Mouse (Mus musculus) cerebellum, adult 11-12 months (tissue): ENCODE measurements around the gene Ubqln1.

Experiments used
- DNase-seq: peaks from one replicate; pipeline ENCODE4 v3.0.0; 2022

Ubqln1 gene

DNA sequence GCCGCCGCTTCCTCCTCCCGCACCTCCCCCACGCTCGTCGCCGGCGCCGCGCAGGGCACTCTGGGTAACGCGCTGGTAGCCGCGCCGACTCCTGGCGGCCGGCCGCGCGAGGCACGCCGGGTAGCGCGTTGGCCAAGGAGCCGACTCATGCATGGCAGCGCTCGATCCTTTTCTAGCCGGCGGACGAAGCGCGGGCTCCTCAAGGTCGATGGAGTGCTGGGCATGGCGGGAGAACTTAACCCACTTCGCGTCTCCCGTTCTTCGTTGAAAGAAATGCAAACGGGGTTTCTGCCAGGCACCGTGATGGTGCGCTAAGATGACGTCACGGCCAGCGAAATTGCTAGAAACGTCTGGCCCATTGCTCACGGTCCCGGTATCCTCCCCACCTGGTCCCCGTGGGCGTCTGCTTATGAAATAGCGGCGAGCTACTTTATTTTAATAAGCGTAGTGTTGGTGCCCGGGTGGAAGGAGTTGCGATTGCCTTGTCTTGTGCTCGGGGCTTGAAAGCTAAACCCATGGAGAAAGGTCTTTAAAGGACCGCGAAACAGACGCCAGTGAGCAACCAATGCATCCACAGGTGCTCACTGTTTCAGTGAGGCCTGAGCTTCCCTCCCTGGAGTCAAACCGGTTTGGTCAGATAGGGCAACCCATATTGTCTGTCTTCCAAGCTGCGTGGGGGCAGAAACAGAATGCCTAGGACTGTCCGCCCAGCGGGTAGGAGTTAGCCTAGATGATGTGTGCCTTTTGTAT, at the start of gene Ubqln1:
Gene Ubqln1 (minus strand): TSS at position 62 of the 750 bp plus-strand sequence.
- DNase-seq = peak; percentile 90

DNA sequence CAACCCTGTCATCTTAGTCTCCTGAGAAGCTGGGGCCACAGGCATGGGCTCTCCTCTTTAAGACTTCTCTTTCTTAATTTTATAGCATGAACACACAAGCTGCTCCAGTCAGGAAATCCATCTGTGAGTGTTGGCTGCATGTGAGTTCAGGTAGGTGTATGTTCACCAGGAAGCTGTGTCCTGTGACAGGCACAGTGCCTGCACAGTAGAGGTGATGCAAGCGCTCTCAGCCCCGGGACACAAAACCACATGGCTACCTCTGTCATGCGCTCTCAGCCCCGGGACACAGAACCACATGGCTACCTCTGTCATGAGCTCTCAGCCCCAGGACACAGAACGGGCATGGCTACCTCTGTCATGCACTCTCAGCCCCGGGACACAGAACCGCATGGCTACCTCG, 48.1 kb upstream of the Ubqln1 start:
- DNase-seq = no peak

DNA sequence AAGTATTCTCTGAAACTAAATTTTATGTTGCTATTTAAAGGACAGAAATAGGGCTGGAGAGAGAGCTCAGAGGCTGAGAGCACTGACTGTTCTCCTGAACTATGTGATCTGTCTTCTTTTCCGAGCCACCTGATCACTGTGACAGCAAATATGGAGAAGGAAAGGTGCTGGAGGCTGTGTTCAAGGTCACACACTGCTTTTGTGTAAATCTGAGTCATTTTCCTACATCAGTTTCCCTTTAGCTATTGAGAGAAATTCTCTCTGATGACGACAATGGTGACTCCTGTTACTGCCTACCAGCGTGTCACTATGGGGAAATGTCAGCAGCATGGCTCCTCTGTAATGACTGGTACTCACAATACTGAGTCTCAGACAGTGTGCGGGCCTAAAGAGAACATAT, 46.2 kb upstream of the Ubqln1 start:
- DNase-seq = no peak

DNA sequence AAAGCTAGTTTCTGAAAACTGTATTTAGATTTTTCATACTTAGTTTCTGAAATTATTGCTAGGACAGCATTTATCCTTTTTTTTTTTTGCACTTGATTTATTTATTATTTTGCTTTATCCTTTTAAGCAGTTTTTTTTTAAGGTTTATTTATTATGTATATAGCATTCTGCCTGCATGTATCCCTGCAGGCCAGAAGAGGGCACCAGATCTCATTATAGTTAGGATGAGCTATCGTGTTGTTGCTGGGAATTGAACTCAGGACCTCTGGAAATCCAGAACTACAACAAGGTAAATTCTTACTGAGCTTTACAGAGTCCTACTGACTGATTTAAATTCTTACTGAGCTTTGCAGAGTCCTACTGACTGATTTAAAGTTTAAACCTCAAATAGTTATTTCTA, 37.8 kb upstream of the Ubqln1 start:
- no peak for DNase-seq

DNA sequence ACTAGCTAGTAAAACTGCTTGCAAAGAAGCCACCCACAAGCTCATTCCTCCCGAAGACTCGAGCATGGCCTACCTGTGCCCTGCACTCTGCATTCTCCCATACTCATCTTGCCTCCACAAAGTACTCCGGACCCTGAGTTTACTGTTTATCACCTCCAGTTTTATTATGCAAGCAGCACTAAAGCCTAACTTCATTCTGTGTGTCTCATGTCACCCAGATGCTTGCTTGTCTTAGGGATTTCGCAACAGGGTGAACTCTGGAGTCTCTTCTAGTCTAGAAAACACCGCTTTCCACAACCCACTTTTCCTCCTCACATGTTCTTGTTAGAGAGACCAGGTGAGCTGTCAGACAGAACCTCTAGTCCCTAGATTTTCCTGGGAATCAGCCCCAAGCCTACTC, 33.5 kb upstream of the Ubqln1 start:
- no peak for DNase-seq

DNA sequence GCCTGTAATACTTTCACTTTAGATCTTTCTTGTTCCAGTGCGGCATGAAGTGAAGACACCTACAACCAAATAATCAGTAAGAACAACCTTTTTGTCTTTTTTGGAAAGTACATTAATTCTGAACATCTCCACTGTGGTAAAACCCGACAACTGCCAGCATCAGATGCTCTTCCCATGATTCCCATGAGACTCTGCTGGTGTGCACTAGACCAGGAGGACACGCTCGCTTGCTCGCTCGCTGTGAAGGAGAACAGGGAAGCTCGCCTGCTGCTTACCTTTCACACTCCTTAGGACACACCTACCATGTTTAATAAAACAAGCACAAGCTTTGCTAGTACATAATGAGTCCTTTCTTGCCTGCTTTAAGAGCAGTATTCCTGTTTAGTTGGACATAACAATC, 21.1 kb upstream of the Ubqln1 start:
- no peak for DNase-seq

DNA sequence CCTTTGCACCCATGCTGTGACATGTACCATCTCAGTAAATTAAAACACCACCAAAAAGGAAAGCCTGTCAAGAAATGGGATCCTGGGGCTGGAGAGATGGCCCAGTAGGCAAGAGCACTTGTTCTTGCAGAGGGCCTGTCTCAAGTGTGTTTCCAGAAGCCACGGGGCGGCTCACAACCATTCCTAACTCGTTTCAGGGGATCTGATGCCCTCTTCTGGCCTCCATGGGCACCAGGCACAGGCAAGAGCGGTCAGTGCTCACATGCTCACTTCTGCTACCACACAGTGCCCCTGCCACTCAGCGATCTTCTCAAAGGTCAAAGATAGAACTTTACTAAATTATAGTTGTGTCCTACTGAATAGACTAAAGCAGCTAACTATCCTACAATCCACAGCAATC, 17.2 kb upstream of the Ubqln1 start:
- peak; percentile 49 for DNase-seq

DNA sequence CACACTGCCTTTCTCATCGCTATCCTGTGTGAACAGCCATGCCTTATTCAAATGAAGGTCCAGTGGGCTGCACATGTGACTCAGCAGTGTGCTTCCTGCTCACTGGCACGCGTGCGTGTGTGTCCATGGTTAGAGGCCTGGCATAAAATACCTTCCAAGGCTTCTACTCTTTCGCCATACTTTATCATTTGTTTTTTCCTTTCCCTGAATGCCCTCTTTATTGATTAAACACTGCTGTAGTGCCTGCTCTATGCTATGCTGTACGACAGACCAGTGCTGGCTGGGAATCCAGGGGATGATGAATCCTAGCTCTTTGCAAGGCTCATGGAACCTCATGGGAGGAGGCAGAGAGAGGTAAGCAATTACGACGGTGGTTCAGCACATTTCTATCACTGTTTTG, 16.6 kb upstream of the Ubqln1 start:
- DNase-seq = no peak

DNA sequence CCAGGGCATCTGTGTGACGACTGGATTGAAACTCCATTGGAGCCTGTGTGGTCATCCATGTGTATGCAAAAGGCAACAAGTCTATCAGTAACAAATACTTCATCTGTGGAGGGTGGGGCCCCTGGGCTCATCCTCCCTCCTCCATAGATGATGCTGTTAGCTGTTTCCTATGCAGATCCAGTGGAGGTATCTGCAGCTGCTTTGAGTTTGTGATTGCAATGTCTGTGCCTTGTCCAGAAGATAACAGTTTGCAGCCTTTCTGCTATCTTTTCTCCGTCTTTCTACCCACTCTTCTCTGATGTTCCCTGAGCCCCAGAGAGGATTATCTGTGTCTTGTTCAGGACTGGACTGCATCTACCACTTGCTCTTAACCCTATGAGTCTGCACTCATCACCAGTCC, 13.2 kb upstream of the Ubqln1 start:
- no peak for DNase-seq

DNA sequence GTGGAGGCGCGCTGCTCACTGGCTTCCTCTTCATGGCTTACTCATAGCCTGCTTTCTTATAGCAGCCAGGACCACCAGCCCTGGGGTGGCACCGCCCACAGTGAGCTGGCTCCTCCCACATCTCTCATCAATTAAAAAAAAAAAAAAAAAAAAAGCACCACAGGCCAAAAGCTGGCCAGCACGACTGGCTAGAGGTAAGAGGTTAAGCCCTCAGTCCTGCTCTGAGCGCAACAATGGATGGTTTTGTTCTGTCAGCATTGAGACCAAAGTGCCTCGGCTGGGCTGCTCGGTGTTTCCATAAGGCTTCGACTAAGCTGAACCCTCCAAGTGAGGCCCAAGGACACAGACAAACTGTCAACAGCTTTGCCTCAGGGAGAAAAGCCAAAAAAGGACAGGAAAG, 10.2 kb upstream of the Ubqln1 start:
- DNase-seq = no peak

DNA sequence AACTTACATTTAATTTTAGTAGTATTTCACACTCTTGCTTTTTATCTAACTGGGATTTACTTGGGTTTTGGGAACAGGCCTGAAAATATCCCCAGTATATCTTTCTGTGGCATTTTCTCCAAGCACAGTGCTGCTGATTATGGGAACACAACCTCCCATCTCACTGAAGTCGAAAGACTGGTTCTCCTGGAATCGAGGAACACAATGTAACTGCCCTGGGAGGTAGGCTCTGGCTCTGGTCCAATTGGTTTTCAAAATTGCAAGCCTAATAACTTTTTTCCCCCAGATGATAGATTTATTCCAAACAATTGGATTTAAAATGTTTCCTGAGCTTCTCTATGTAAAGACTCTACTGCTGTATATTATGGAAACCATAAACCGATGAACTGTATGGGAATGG, 4.8 kb upstream of the Ubqln1 start:
- no peak for DNase-seq

DNA sequence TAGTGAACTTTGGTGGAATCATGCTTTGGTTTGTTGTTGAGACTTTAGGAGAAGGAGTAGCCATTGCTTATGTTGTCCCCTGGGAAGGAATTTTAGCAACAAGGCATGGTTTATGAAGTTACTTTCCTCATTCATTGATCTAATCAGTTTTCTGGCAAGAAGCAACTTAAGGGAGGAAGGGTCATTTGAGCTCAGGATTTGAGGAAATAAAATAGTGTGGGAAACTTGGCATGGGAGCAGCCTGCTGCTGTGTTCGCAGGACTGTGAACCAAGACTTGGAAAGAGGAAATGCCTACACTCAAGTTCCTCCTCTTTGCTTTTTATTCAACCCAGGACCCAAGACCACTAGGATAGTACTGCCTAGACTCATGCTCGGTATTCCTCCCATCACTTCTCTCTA, 2.1 kb upstream of the Ubqln1 start:
- DNase-seq = no peak

DNA sequence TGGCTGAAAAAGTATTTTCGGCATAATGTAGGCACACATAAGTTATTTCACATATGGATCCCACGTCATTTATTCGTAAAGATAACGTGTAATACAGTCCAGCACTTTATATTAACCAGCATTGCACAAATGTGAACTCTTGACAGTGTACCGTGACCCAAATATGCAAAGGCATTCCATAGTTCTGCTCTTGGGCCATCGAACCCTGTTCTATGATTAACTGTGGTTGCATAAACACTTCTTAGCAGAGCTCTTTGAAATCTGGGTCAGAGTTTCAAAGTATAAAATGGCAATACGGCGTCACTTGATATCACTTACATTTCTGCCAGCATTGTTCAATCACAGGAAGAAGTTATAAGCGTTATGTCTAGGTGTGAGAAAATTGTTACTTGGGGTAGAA, 942 bp upstream of the Ubqln1 start:
- no peak for DNase-seq

DNA sequence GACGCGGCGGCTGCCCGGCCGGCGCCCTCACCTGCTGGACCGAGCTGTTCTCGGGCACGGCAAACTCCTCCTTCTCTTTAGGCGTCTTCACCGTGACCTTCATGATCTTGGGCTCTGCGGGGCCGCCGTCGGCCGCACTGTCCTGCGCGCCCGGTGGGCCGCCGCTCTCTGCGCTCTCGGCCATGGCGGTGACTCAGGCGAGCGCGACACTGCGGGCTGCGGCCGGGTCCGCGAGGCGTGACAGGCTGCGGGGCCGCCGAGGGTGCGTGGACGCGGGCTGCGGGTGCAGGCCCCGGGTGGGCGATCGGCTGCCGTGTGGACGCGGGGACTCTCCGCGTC, 231 bp downstream of the Ubqln1 start:
- no peak for DNase-seq

DNA sequence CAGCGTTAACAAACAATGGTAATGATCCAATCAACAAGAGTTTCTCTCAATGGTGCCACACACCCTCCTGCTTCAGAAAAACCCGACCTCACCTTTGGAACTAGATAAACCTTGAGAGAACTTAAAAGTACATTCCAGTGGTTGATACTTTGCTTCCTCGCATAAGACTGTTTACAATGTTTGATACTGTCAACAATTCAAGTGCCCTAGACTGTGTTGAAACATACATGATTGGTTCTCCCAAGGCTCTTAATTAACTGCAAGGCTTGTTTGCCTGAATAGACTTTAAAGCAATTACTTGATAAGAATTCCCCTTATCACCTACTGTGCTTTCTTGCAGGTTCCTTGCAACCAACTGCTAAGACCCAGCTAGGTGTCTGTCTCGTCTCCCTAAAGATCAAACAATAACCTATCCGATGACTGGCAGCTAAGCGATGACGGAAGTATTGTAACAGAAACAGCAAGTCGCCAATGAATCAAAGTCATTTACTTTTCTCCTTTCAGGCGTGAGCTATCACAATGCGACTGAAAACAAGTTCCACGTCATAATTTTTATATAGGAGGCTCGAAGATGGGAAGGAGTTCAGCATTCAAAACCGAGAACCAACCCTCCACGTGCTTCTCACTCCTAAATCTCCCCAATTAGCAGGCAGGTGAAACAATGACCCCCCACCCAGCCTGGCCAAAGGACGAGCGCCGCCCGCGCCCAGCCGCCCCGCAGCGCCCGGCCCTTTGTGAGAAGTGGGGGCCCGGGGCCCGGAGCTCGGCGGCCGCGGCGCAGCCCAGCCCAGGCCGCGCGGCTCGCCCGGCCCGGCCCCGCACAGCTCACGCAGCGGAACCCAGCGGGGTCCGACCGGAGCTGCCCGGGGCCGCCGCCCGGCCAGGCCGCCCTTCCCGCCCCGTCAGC, 854 bp downstream of the Ubqln1 start:
- peak; percentile 32 for DNase-seq

DNA sequence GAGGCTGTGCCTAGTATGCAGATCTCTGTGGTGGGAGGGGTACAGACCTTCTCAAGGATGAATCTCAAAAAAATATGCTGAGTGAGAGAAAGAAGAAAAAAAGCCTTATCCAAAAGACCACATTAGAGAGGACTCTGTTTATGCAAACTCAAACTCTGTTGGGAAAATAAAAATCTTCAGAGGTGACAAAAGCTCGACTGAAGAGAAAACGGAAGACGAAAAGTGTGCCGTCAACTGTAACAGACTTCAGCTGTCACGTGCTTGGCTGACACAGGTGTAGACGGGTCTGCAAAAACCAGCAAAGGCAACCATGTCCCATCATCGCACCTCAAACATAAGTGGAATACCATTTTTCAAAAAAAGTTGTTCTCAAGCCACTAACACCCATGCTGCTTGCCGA, 1.7 kb downstream of the Ubqln1 start:
- DNase-seq = no peak

DNA sequence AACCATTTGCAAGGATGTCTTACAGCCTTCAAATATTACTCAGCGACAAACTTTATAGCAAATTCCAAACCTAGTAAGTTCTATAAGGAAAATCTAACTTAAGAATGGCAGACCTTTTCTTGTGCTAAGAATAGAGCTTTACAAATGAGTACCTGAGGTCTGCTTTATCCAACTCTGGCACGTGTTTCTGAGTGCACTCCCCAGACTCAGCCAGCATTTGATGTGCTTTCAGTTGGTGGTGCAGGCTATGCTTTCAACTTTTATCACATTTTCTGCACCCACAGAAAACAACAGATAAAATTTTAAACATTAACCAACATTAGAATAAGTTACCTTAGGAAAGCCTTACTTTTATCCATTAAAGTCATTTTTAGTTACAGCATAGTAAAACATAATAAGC, 2.9 kb downstream of the Ubqln1 start:
- DNase-seq = no peak

DNA sequence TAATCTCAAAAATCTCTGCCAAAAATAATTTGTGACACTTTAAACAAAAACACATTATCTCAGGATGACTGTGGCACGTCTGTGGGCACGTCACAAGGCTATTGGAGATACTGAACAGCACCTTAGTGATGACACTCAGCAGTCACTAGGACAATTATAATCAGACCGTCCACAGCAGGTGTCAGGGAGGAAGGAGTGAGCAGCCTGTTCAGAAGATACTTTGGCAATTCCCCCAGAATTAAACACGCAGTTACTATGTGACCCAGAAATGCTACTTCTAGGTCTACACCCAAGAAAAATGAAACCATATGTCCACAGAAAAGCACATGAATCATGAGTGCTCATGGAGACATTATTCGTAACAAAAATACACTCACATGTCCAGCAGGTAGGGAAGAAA, 5.0 kb downstream of the Ubqln1 start:
- peak; percentile 73 for DNase-seq

DNA sequence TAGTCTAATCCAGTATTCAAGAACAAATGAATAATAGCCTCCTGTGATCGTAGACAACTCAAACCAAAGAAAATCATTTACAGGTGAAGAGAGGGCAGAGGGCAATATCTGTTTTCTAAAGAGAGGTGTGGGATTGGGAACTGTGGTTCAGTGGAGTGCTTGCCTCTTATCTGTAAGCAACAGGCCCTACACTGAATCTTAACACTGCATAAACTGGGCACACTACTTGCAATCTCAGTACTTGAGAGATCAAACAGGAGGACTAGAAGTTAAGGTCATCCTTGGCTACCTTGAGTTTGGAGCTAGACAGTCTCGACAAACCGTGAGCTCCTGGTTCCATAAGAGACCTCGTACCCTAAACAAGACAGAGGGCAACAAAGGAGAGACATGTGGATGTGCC, 9.4 kb downstream of the Ubqln1 start:
- DNase-seq = no peak

DNA sequence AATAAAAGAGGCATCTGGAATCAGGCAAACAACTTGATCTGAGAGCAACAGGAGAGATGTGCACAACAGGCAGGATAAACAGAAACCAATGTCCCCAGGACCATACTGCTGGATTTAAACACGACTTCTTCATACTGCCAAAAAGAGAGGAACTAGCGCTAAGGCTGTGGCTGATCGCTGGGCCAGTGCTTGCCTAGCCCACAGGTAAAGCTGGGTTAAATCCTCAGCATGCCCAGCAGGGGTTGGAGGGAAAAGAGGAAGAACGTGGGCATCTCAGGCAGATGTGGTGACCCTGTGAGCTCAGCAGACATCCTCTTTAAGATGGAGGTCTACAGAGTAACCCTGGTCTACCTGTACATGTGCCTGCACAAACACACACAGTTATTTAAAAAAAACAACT, 10.5 kb downstream of the Ubqln1 start:
- DNase-seq = no peak

DNA sequence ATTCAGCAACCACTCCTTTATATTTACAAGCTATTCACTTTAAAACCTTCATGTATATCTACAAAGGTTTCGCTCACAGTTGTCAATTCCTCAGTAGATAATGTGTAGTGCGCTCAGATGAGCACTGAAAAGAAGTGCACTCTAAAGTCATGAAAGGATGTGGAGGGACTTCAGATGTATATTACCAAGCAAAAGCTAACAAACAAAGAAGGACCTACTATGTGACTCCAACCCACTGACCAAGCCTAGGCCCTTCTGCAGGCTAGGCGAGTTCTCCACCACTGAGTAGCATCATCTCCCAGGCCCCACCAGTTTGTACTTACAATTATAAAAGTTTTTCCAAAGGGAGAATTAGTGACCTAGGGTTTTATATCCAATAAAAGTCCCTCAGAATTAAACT, 11.3 kb downstream of the Ubqln1 start:
- no peak for DNase-seq

DNA sequence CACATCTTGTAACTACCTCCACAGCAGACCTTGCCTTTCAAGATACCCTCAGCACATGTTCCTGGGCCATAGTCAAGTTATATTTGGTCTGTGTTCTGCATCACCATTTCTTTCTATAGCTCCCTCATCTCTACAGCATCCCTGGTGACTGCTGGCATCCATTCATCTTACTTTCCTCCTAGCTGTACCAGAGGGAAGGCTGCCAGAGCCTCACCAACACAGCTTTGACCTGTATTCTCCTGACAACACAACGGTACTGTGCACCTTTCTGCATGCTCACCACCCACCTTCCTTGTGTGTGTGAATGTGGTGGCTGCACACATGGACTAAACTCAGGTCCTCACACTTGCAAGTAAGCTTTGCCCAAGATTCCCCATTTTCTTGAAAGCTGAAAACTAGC, 12.6 kb downstream of the Ubqln1 start:
- DNase-seq = peak; percentile 64

DNA sequence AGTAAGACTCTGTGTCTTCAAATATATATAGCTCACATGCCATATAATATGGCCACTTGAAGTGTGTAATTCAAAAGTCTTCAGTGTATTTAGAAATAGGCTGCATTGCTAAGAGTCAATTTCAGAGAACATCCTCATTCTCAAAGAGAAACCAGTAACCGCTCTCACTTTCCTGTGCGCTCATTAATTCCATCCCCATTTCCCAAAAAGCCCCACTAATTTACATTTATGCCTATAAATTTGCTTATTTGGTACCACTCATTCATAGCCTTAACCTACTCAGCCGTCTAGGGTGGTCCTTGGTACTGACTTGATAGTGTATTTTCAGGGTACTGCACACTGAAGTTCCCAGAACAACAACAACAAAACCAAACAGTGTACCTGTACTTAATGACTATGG, 13.5 kb downstream of the Ubqln1 start:
- DNase-seq = no peak

DNA sequence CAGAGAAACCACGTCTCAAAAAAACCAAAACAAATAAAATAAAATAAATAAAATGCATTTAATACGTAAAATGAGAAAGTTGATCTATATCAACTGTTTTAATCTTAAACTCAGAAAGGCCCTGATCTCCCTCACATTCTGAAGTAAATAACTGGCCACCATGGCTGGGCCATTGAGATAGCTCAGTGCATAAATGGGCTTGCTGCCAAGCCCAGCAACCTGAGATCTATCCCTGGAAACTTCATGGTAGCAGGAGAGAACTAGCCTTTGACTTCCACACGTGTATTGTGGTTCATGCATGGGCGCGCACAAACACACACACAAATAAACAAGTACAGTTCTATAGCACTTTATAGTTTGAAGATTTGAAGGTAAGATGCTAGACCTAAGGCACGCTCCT, 14.1 kb downstream of the Ubqln1 start:
- DNase-seq = no peak
